Mouse (Mus musculus) lung, postnatal 0 days (tissue): ENCODE results near the gene Slc22a13.

ENCODE experiments used
- CTCF ChIP-seq: IDR thresholded peaks from 2 replicates; pipeline ENCODE4 v1.5.1; 2016; ENCODE audit warnings: antibody characterized with exemption, mild to moderate bottlenecking
- EP300 ChIP-seq: IDR thresholded peaks from 2 replicates; pipeline ENCODE4 v1.6.1; 2016; ENCODE audit warnings: antibody characterized with exemption, mild to moderate bottlenecking, control low read depth

DNA sequence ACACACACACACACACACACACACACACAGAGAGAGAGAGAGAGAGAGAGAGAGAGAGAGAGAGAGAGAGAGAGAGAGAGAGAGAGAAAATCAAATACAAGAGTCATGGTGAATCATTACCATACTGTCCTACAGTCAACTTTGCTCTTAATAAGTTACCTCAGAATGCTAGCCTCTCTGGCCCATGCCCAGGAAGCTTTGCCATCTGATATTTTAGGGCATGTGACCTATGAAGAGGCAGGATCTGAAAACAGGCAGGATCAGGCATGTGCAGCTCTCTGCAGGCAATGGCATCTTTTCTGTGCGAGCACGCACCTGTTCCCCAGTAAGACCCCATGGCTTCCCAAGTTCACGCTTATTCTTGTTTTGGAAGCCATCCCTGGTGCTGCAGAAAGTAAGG, 48.2 kb downstream of the Slc22a13 start:
- TF ChIP-seq CTCF = no peak
- TF ChIP-seq EP300 = no peak
